Mouse (Mus musculus): ENCODE results near the gene Ada. TPM values are rescaled to one million over a fixed set of nuclear protein-coding genes. Genes with fewer than 3 reads are reported as not detected.
"Not testable (repeated sequence)": the region's sequence is repeated elsewhere in the genome, so short reads cannot be mapped to it uniquely, and the experiment has no call there.

Gene Ada
- polyA plus RNA-seq, 1 experiment from 2014 or later = 2.7 TPM

GRCm38 (mm10) chr2:163691846-163692605, 58.0 kb downstream of the Ada start:
- no peak overlapping the region for H3K9ac ChIP-seq (replicated peaks)
- H3K27ac ChIP-seq (ENCODE audit: low read depth) = 0 out of 2 replicates have a peak overlapping the region, but pooled peaks have one; percentile 36
- no peaks in the 10 kb centered on the region for H3K9me3 ChIP-seq (ENCODE audit: low read length)
- DNase-seq (no peak), ATAC-seq (peak; percentile 47)
- TF ChIP-seq CTCF (IDR thresholded peaks at IDR 0.05; ENCODE audit: low read depth) = no peak
- TF ChIP-seq EP300 (IDR thresholded peaks at IDR 0.05; ENCODE audit: low read depth) = no peak
- H3K4me2 ChIP-seq (ENCODE audit: low read depth, low read length) = no peak overlapping the region
- no peak overlapping the region for H3K4me3 ChIP-seq (ENCODE audit: low read depth, low read length)
- H3K36me3 ChIP-seq (replicated peaks; ENCODE audit: insufficient read depth, low read length) = 0 out of 2 replicates have a peak, but pooled peaks cover 4% of the 10 kb centered on the region
- H3K4me1 ChIP-seq (ENCODE audit: insufficient read depth) = peaks cover 48% of the 10 kb centered on the region
- 68% methylated on average over 6 of the region's 6 CpGs for WGBS (ENCODE audit: insufficient replicate concordance)
- H3K27me3 ChIP-seq (ENCODE audit: insufficient read depth, low read length) = no peaks in the 10 kb centered on the region

GRCm38 (mm10) chr2:163690409-163691304, 59.4 kb downstream of the Ada start:
- Histone ChIP-seq H3K4me2 (ENCODE audit: low read depth, low read length) (no peak overlapping the region), H3K9me3 (ENCODE audit: low read length) (no peaks in the 10 kb centered on the region), H3K27ac (ENCODE audit: low read depth) (no peak overlapping the region), H3K9ac (replicated peaks) (no peak overlapping the region), H3K4me1 (ENCODE audit: insufficient read depth) (peaks cover 51% of the 10 kb centered on the region), H3K4me3 (ENCODE audit: low read depth, low read length) (no peak overlapping the region), H3K36me3 (replicated peaks; ENCODE audit: insufficient read depth, low read length) (0 out of 2 replicates have a peak, but pooled peaks cover 4% of the 10 kb centered on the region), H3K27me3 (ENCODE audit: insufficient read depth, low read length) (no peaks in the 10 kb centered on the region)
- ATAC-seq = no peak
- TF ChIP-seq EP300 (IDR thresholded peaks at IDR 0.05; ENCODE audit: low read depth) (no peak), CTCF (IDR thresholded peaks at IDR 0.05; ENCODE audit: low read depth) (no peak)
- no peak for DNase-seq
- whole genome bisulfite sequencing (ENCODE audit: insufficient replicate concordance) = 84% methylated on average over 8 of the region's 8 CpGs

- TF ChIP-seq CTCF (IDR thresholded peaks at IDR 0.05; ENCODE audit: low read depth) (no peak), EP300 (IDR thresholded peaks at IDR 0.05; ENCODE audit: low read depth) (peak; percentile 73)
- Histone ChIP-seq H3K27me3 (ENCODE audit: insufficient read depth, low read length) (no peaks in the 10 kb centered on the region), H3K36me3 (replicated peaks; ENCODE audit: insufficient read depth, low read length) (0 out of 2 replicates have a peak, but pooled peaks cover 4% of the 10 kb centered on the region), H3K9ac (replicated peaks) (no peak overlapping the region), H3K4me1 (ENCODE audit: insufficient read depth) (peaks cover 58% of the 10 kb centered on the region), H3K4me3 (ENCODE audit: low read depth, low read length) (no peak overlapping the region), H3K9me3 (ENCODE audit: low read length) (no peaks in the 10 kb centered on the region), H3K4me2 (ENCODE audit: low read depth, low read length) (no peak overlapping the region), H3K27ac (ENCODE audit: low read depth) (no peak overlapping the region)
- ATAC-seq (no peak), DNase-seq (no peak)
- 52% methylated on average over 3 of the region's 3 CpGs for WGBS (ENCODE audit: insufficient replicate concordance)
Observed at GRCm38 (mm10) chr2:163689771-163690170, 60.3 kb downstream of the Ada start.

DNA sequence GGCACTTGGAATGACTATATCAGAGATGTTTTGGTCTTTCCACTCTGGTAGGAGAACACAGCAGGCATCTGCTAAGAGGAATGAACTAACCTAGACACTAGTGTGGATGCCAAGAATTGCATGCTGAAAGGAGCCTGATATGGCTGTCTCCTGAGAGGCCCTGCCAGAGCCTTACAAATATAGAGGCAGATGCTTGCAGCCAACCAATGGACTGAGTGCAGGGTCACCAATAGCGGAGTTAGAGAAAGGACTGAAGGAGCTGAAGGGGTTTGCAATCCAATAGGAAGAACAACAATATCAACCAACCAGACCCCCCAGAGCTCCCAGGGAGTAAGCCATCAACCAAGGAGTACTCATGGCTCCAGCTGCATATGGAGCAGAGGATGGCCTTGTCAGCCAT, 61.7 kb downstream of the Ada start:
- not testable (repeated sequence) for DNase-seq; H3K4me3 ChIP-seq (ENCODE audit: low read depth, low read length); ATAC-seq; H3K36me3 ChIP-seq (replicated peaks; ENCODE audit: insufficient read depth, low read length); H3K9ac ChIP-seq (replicated peaks); H3K4me2 ChIP-seq (ENCODE audit: low read depth, low read length); H3K27me3 ChIP-seq (ENCODE audit: insufficient read depth, low read length); H3K9me3 ChIP-seq (ENCODE audit: low read length); H3K27ac ChIP-seq (ENCODE audit: low read depth)
- peaks cover 51% of the 10 kb centered on the region for H3K4me1 ChIP-seq (ENCODE audit: insufficient read depth)
- 88% methylated on average over 1 of the region's 1 CpGs for WGBS (ENCODE audit: insufficient replicate concordance)

- WGBS (ENCODE audit: insufficient replicate concordance) = 80% methylated on average over 3 of the region's 3 CpGs
- ATAC-seq (no peak), DNase-seq (no peak)
- Histone ChIP-seq H3K27ac (ENCODE audit: low read depth) (no peak overlapping the region), H3K4me2 (ENCODE audit: low read depth, low read length) (no peak overlapping the region), H3K36me3 (replicated peaks; ENCODE audit: insufficient read depth, low read length) (0 out of 2 replicates have a peak, but pooled peaks cover 4% of the 10 kb centered on the region), H3K27me3 (ENCODE audit: insufficient read depth, low read length) (no peaks in the 10 kb centered on the region), H3K9me3 (ENCODE audit: low read length) (no peaks in the 10 kb centered on the region), H3K4me3 (ENCODE audit: low read depth, low read length) (no peak overlapping the region), H3K9ac (replicated peaks) (no peak overlapping the region), H3K4me1 (ENCODE audit: insufficient read depth) (peaks cover 47% of the 10 kb centered on the region)
- TF ChIP-seq EP300 (IDR thresholded peaks at IDR 0.05; ENCODE audit: low read depth) (no peak), CTCF (IDR thresholded peaks at IDR 0.05; ENCODE audit: low read depth) (no peak)
Observed at GRCm38 (mm10) chr2:163686886-163687285, 63.2 kb downstream of the Ada start.

- DNase-seq (no peak), ATAC-seq (no peak)
- Histone ChIP-seq H3K27ac (ENCODE audit: low read depth) (peak overlapping the region; percentile 39; the same call in 1 of the 2 replicates), H3K4me2 (ENCODE audit: low read depth, low read length) (no peak overlapping the region; the same call in 1 of the 2 replicates), H3K4me1 (ENCODE audit: insufficient read depth) (peaks cover 42% of the 10 kb centered on the region), H3K9me3 (ENCODE audit: low read length) (no peaks in the 10 kb centered on the region), H3K27me3 (ENCODE audit: insufficient read depth, low read length) (no peaks in the 10 kb centered on the region), H3K4me3 (ENCODE audit: low read depth, low read length) (no peak overlapping the region), H3K9ac (replicated peaks) (0 out of 2 replicates have a peak overlapping the region, but pooled peaks have one; percentile 3), H3K36me3 (replicated peaks; ENCODE audit: insufficient read depth, low read length) (no peaks in the 10 kb centered on the region)
- no peak for TF ChIP-seq EP300 (IDR thresholded peaks at IDR 0.05; ENCODE audit: low read depth)
- no peak for TF ChIP-seq CTCF (IDR thresholded peaks at IDR 0.05; ENCODE audit: low read depth)
- WGBS (ENCODE audit: insufficient replicate concordance) = 43% methylated on average over 5 of the region's 5 CpGs
Observed at GRCm38 (mm10) chr2:163686233-163686632, 63.8 kb downstream of the Ada start.
